Mouse (Mus musculus) myocyte (in vitro differentiated cells): ENCODE data around the gene Ahsa2. TPM values are rescaled to one million over a fixed set of nuclear protein-coding genes. Genes with fewer than 3 reads are reported as not detected.
"Not testable (repeated sequence)": the region's sequence is repeated elsewhere in the genome, so short reads cannot be mapped to it uniquely, and the experiment has no call there.

Source experiments
- H3K27me3 ChIP-seq: one replicate; pipeline ENCODE4 v1.6.1; 2011; ENCODE audit not compliant: control insufficient read depth, insufficient read depth, insufficient read length
- H3K36me3 ChIP-seq: one replicate; pipeline ENCODE4 v1.6.1; 2011; ENCODE audit not compliant: control insufficient read depth, insufficient read depth
- H3K4me2 ChIP-seq: one replicate; pipeline ENCODE4 v1.6.1; 2011; ENCODE audit warnings: low read depth, control low read depth
- H3K4me3 ChIP-seq: one replicate; pipeline ENCODE4 v1.5.1; 2011; ENCODE audit warnings: mild to moderate bottlenecking, control low read depth, moderate library complexity
- H3K79me2 ChIP-seq: one replicate; pipeline ENCODE4 v1.6.1; 2011; ENCODE audit not compliant: control insufficient read depth, insufficient read depth
- H3ac ChIP-seq: one replicate; pipeline ENCODE4 v1.6.1; 2011; ENCODE audit not compliant: control insufficient read depth, insufficient read length
- CEBPB ChIP-seq: IDR thresholded peaks from 2 replicates; pipeline ENCODE4 v1.6.1; 2011; ENCODE audit warnings: mild to moderate bottlenecking, moderate library complexity; ENCODE audit not compliant: poor library complexity, insufficient read depth, severe bottlenecking
- E2F4 ChIP-seq: IDR thresholded peaks from one replicate; pipeline ENCODE4 v1.6.1; 2011; ENCODE audit warnings: mild to moderate bottlenecking, control low read depth, moderate library complexity; ENCODE audit not compliant: insufficient read depth
- MAX ChIP-seq: IDR thresholded peaks from one replicate; pipeline ENCODE4 v1.6.1; 2011; ENCODE audit warnings: low read depth, mild to moderate bottlenecking, control low read depth
- MYOD1 ChIP-seq, 3 experiments: IDR thresholded peaks; one replicate each; pipeline ENCODE4 v1.6.1; 2011; ENCODE audit warnings: control low read depth in 2 of 3, low read depth in 2 of 3, mild to moderate bottlenecking in 2 of 3, moderate library complexity in 1 of 3; ENCODE audit not compliant: insufficient read length in 2 of 3, control insufficient read depth in 1 of 3
- MYOG ChIP-seq, 3 experiments: IDR thresholded peaks; one replicate each; pipeline ENCODE4 v1.6.1; 2011; ENCODE audit warnings: control low read depth in 2 of 3, low read depth in 2 of 3, mild to moderate bottlenecking in 2 of 3; ENCODE audit not compliant: insufficient read length in 2 of 3, control insufficient read depth in 1 of 3, insufficient read depth in 1 of 3
- POLR2A ChIP-seq: IDR thresholded peaks from one replicate; pipeline ENCODE4 v1.6.1; 2011; ENCODE audit warnings: low read depth, mild to moderate bottlenecking, control low read depth, moderate library complexity; ENCODE audit not compliant: insufficient read length
- POLR2AphosphoS2 ChIP-seq: IDR thresholded peaks from one replicate; pipeline ENCODE4 v1.6.1; 2011; ENCODE audit warnings: low read depth, control low read depth; ENCODE audit not compliant: insufficient read length
- REST ChIP-seq: IDR thresholded peaks from one replicate; pipeline ENCODE4 v1.6.1; 2011; ENCODE audit warnings: mild to moderate bottlenecking, control low read depth, moderate library complexity; ENCODE audit not compliant: insufficient read depth, insufficient read length
- SRF ChIP-seq: IDR thresholded peaks from one replicate; pipeline ENCODE4 v1.6.1; 2011; ENCODE audit warnings: low read depth; ENCODE audit not compliant: control insufficient read depth, insufficient read length
- TCF12 ChIP-seq: IDR thresholded peaks from one replicate; pipeline ENCODE4 v1.6.1; 2011; ENCODE audit warnings: mild to moderate bottlenecking, control low read depth; ENCODE audit not compliant: poor library complexity, insufficient read depth, severe bottlenecking
- TCF3 ChIP-seq: IDR thresholded peaks from one replicate; pipeline ENCODE4 v1.6.1; 2011; ENCODE audit warnings: low read depth, control low read depth; ENCODE audit not compliant: insufficient read length
- USF1 ChIP-seq: IDR thresholded peaks from one replicate; pipeline ENCODE4 v1.6.1; 2011; ENCODE audit warnings: low read depth, mild to moderate bottlenecking, control low read depth, moderate library complexity
- polyA plus RNA-seq: library from polyadenylated mRNA; unstranded; fragments of >200 nt; fragmentation: generic; extraction: Trizol; gene quantifications from one replicate; pipeline ENCODE4 v1.2.1, GENCODE M21; 2012; ENCODE audit warnings: missing spikeins

The Ahsa2 gene
- polyA plus RNA-seq, 1 experiment = 31.1 TPM

DNA sequence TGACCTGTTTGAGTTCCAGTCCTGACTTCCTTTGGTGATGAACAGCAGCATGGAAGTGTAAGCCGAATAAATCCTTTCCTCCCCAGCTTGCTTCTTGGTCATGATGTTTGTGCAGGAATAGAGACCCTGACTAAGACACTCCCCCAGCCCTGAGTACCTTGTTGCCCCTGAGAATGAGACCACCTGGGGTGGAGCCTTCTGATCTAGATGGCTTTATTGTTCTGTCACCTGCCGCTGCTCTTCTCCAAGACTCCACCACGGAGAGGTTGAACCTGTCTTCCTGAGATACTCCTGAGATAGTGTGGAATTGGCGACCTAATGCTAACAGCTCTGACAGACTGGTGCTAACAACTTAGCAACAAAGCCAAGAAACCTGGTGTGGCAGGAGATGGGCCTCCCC lies 17.0 kb upstream of the Ahsa2 start:
- H3K4me3 ChIP-seq, H3ac ChIP-seq, H3K79me2 ChIP-seq, H3K27me3 ChIP-seq, H3K36me3 ChIP-seq: not testable (repeated sequence)
- peak in 1 of 3 experiments; percentile 15 for TF ChIP-seq MYOD1 (IDR thresholded peaks at IDR 0.05; ENCODE audit: control insufficient read depth in 1 of 3, insufficient read length in 2 of 3, low read depth in 2 of 3)
- H3K4me2 ChIP-seq = peak overlapping the region; percentile 37

DNA sequence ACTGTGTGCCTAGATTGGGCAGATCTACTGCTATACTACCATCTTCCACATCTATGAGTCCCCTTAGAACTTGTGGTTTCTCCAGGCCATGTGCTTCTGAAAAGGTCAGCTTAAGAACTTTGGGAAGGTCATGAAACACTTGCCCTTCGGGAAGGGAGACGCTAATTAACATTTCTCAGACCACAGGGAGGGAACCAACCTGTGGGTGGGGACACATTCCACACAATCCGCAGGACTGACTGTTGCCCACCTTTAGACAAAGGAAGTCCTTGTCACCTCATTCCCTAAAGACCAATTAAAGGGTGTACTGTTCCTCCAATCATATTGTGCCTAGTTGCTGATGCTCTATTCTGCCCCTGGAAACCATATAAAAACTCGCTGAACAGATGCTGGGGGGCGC lies 7.0 kb upstream of the Ahsa2 start:
- not testable (repeated sequence) for H3K4me2 ChIP-seq, H3K36me3 ChIP-seq, H3ac ChIP-seq, H3K27me3 ChIP-seq, H3K4me3 ChIP-seq, H3K79me2 ChIP-seq

- H3K27me3 ChIP-seq = no peaks in the 10 kb centered on the region
- H3K79me2 ChIP-seq = peaks cover 33% of the 10 kb centered on the region
- H3K4me2 ChIP-seq = peak overlapping the region; percentile 82
- H3ac ChIP-seq = no peak overlapping the region
- H3K36me3 ChIP-seq = peaks cover 12% of the 10 kb centered on the region
- no peak for TF ChIP-seq SRF
- no peak for TF ChIP-seq E2F4
- TF ChIP-seq TCF12 = no peak
- no peak for TF ChIP-seq CEBPB
- H3K4me3 ChIP-seq = peak overlapping the region; percentile 57
Measured at GRCm38 (mm10) chr11:23498609-23499008, 779 bp upstream of the Ahsa2 start.

- H3K27me3 ChIP-seq = no peaks in the 10 kb centered on the region
- H3K36me3 ChIP-seq = peaks cover 23% of the 10 kb centered on the region
- H3K4me3 ChIP-seq = peak overlapping the region; percentile 57
- H3ac ChIP-seq = peak overlapping the region; percentile 71
- H3K4me2 ChIP-seq = peak overlapping the region; percentile 92
- peaks cover 33% of the 10 kb centered on the region for H3K79me2 ChIP-seq
- TF ChIP-seq MYOD1 (IDR thresholded peaks at IDR 0.05; ENCODE audit: control insufficient read depth in 1 of 3, insufficient read length in 2 of 3, low read depth in 2 of 3) (peak in 2 of 3 experiments; percentile 70 to 75), MYOG (IDR thresholded peaks at IDR 0.05; ENCODE audit: control insufficient read depth in 1 of 3, insufficient read depth in 1 of 3, insufficient read length in 2 of 3, low read depth in 2 of 3) (peak; percentile 2 to 76 (median 72)), SRF (no peak)
Measured at GRCm38 (mm10) chr11:23497335-23497717, 504 bp downstream of the Ahsa2 start.

DNA sequence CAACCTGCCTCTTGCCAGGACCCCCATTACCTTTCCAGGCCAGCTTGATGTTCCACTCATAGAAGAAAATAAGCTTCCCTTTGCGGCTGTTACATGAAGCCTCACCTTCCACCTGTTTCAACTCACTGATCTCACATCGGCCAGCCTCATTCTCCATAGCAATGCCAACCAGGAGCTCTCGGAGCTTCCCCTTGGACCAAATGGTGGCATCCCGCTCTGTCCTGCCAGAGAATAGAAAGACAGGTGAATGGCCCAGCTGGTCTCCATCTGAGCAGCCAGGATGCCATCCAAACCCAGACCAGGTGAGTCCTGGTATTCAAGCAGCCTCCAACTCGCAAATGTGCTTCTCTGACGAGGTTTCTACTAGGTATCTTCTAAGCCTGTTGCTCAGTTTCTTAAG lies 1.2 kb downstream of the Ahsa2 start:
- H3K4me3 ChIP-seq = peak overlapping the region; percentile 57
- no peaks in the 10 kb centered on the region for H3K27me3 ChIP-seq
- TF ChIP-seq TCF12 (no peak), USF1 (no peak), CEBPB (no peak), MAX (no peak), SRF (no peak), POLR2A (no peak), E2F4 (no peak), TCF3 (no peak)
- H3K79me2 ChIP-seq = peaks cover 33% of the 10 kb centered on the region
- peaks cover 30% of the 10 kb centered on the region for H3K36me3 ChIP-seq
- H3ac ChIP-seq = peak overlapping the region; percentile 71
- H3K4me2 ChIP-seq = peak overlapping the region; percentile 92

GRCm38 (mm10) chr11:23495231-23495630 lies 2.6 kb downstream of the Ahsa2 start:
- no peak overlapping the region for H3ac ChIP-seq
- H3K36me3 ChIP-seq = peaks cover 44% of the 10 kb centered on the region
- H3K79me2 ChIP-seq = peaks cover 33% of the 10 kb centered on the region
- TF ChIP-seq POLR2A (peak; percentile 14), MYOD1 (IDR thresholded peaks at IDR 0.05; ENCODE audit: control insufficient read depth in 1 of 3, insufficient read length in 2 of 3, low read depth in 2 of 3) (no peak), POLR2AphosphoS2 (peak; percentile 77), REST (no peak), CEBPB (no peak)
- H3K27me3 ChIP-seq = no peaks in the 10 kb centered on the region
- no peak overlapping the region for H3K4me3 ChIP-seq
- no peak overlapping the region for H3K4me2 ChIP-seq
